Mouse (Mus musculus) splenic B cell, adult 2 months (primary cell): Measurements from ENCODE around the gene Cdadc1.

ENCODE experiments used
- DNase-seq: peaks from one replicate; pipeline ENCODE4 v3.0.0-alpha.2; 2011; ENCODE audit warnings: low read depth, low spot score
- H3K27me3 ChIP-seq: 2 replicates; pipeline ENCODE4 v1.6.1; 2012; ENCODE audit warnings: mild to moderate bottlenecking, low read length, moderate library complexity, mixed read lengths; ENCODE audit not compliant: control insufficient read depth, poor library complexity, insufficient read depth, severe bottlenecking
- H3K36me3 ChIP-seq: 2 replicates; pipeline ENCODE4 v1.6.1; 2012; ENCODE audit warnings: mild to moderate bottlenecking, low read length, moderate library complexity, mixed read lengths; ENCODE audit not compliant: control insufficient read depth, poor library complexity, insufficient read depth, severe bottlenecking

Gene Cdadc1

GRCm38 (mm10) chr14:59597398-59598259 lies at the start of gene Cdadc1:
Gene Cdadc1 (minus strand): TSS chr14:59597959.
- no peaks in the 10 kb centered on the region; the same call in 1 of the 2 replicates for H3K27me3 ChIP-seq
- H3K36me3 ChIP-seq: 0 out of 2 replicates have a peak, but pooled peaks cover 2% of the 10 kb centered on the region
- peak; percentile 95 for DNase-seq

GRCm38 (mm10) chr14:59646826-59647697 lies 49.3 kb upstream of the Cdadc1 start:
- no peak for DNase-seq
- H3K27me3 ChIP-seq: no peaks in the 10 kb centered on the region
- no peaks in the 10 kb centered on the region for H3K36me3 ChIP-seq

GRCm38 (mm10) chr14:59644896-59645295 lies 47.1 kb upstream of the Cdadc1 start:
- no peaks in the 10 kb centered on the region for H3K36me3 ChIP-seq
- H3K27me3 ChIP-seq: no peaks in the 10 kb centered on the region
- no peak for DNase-seq

- no peaks in the 10 kb centered on the region for H3K36me3 ChIP-seq
- no peak for DNase-seq
- no peaks in the 10 kb centered on the region for H3K27me3 ChIP-seq
Observed at GRCm38 (mm10) chr14:59644166-59644565, 46.4 kb upstream of the Cdadc1 start.

- peak; percentile 6 for DNase-seq
- Histone ChIP-seq H3K36me3 (no peaks in the 10 kb centered on the region), H3K27me3 (no peaks in the 10 kb centered on the region)
Observed at GRCm38 (mm10) chr14:59643582-59643981, 45.8 kb upstream of the Cdadc1 start.

- no peaks in the 10 kb centered on the region for H3K36me3 ChIP-seq
- no peak for DNase-seq
- no peaks in the 10 kb centered on the region for H3K27me3 ChIP-seq
Observed at GRCm38 (mm10) chr14:59641856-59642255, 44.1 kb upstream of the Cdadc1 start.

- DNase-seq: no peak
- H3K36me3 ChIP-seq: no peaks in the 10 kb centered on the region
- no peaks in the 10 kb centered on the region for H3K27me3 ChIP-seq
Observed at GRCm38 (mm10) chr14:59638906-59639703, 41.3 kb upstream of the Cdadc1 start.

GRCm38 (mm10) chr14:59633988-59634387 lies 36.2 kb upstream of the Cdadc1 start:
- no peaks in the 10 kb centered on the region for H3K36me3 ChIP-seq
- H3K27me3 ChIP-seq: no peaks in the 10 kb centered on the region
- DNase-seq: no peak

GRCm38 (mm10) chr14:59633295-59633898 lies 35.6 kb upstream of the Cdadc1 start:
- no peak for DNase-seq
- Histone ChIP-seq H3K27me3 (no peaks in the 10 kb centered on the region), H3K36me3 (no peaks in the 10 kb centered on the region)

- Histone ChIP-seq H3K27me3 (no peaks in the 10 kb centered on the region), H3K36me3 (no peaks in the 10 kb centered on the region)
- no peak for DNase-seq
Observed at GRCm38 (mm10) chr14:59632067-59632466, 34.3 kb upstream of the Cdadc1 start.

- no peak for DNase-seq
- Histone ChIP-seq H3K27me3 (no peaks in the 10 kb centered on the region), H3K36me3 (no peaks in the 10 kb centered on the region)
Observed at GRCm38 (mm10) chr14:59630096-59630495, 32.3 kb upstream of the Cdadc1 start.

GRCm38 (mm10) chr14:59629308-59629707 lies 31.5 kb upstream of the Cdadc1 start:
- H3K36me3 ChIP-seq: no peaks in the 10 kb centered on the region
- DNase-seq: no peak
- no peaks in the 10 kb centered on the region for H3K27me3 ChIP-seq

- Histone ChIP-seq H3K27me3 (no peaks in the 10 kb centered on the region), H3K36me3 (no peaks in the 10 kb centered on the region)
- DNase-seq: no peak
Observed at GRCm38 (mm10) chr14:59627823-59628222, 30.1 kb upstream of the Cdadc1 start.

GRCm38 (mm10) chr14:59627142-59627680 lies 29.5 kb upstream of the Cdadc1 start:
- DNase-seq: no peak
- no peaks in the 10 kb centered on the region for H3K27me3 ChIP-seq
- H3K36me3 ChIP-seq: no peaks in the 10 kb centered on the region
